Mouse (Mus musculus) urinary bladder, postnatal 4 days (tissue): ENCODE data around the gene Tnfaip1.
"Not testable (repeated sequence)": the region's sequence is repeated elsewhere in the genome, so short reads cannot be mapped to it uniquely, and the experiment has no call there.

Source experiments
- DNase-seq, 2 experiments: peaks; one replicate each; pipeline ENCODE4 v3.0.0; 2021 to 2022; ENCODE audit warnings: low spot score in 2 of 2

Tnfaip1 gene

DNA sequence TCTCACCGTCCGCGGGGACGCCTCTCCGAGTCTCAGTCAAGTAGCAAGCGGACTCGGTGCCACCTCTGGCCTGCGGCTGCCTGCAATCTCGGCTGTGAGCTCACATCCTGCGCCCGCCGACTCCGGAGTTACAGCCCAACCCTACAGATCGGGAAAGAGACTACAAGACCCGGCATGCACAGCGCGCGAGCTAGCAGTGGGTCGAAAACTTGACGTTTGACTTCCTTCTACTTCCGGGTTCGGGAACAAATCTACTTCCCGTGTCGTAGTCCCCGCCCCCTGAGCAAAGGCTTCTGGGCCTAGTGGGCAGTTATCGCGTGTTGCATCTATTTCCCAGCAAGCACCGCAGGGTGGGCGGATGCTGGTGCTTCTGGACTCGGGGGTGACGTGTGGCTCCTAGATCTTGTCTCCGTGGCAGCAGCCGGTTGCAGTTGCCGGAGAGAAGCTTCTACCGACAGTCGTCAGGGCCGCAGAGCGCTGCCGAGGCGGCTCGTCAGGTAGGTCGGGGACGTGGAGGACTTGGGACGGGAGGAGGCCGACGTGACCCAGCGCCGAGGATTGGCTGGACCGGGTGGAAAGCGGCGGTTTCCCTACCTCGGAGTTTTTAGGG lies at the start of gene Tnfaip1, which contains the start of gene Ift20:
Tnfaip1 (minus strand) TSS at position 253 of the 610 bp plus-strand sequence.
Ift20 (plus strand) TSS at position 282 of the 610 bp plus-strand sequence.
- DNase-seq = peak; percentile 96 to 97

- no peak for DNase-seq
Measured at GRCm38 (mm10) chr11:78582848-78583247, 46.7 kb upstream of the Tnfaip1 start.

DNA sequence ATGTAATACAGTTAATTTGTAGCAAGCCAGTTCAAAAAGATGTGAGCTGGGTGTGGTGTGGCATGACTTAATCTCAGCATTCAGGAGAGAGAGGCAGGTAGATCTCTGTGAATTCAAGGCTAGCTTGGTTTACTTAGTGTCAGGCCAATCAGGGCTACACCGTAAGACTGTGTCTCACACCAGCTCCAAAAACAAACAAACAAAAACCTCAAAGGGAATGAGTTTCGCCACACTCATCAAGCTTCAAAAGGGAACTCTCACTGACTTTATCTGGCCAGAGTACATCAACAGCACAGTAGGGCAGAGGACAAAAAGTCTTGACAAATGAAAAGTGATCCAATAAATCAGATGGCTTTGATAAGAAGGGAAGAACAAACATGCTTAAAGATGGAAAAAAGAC lies 38.8 kb upstream of the Tnfaip1 start:
- no peak for DNase-seq

GRCm38 (mm10) chr11:78574536-78574935 lies 38.4 kb upstream of the Tnfaip1 start:
- no peak for DNase-seq

- DNase-seq = not testable (repeated sequence)
Measured at GRCm38 (mm10) chr11:78574031-78574430, 37.9 kb upstream of the Tnfaip1 start.

DNA sequence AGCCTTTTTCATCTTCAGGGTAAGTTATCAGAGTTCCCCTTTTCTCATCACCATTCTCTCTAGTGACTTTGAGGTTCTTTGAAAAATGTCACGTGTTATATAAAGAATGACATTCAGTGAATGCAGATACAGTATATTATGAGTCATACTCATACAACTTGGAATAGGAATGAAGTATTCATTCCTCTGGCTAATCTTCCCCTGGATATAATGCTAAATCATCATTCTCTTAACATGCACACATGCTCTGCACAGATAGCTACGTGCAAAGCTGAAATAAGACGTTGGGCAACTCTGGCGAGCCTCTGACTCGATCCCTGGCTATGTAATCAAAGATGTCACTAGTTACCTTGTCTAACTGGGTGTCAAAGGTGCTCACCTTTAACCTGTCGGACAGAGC lies 35.7 kb upstream of the Tnfaip1 start:
- no peak for DNase-seq

- no peak for DNase-seq
Measured at GRCm38 (mm10) chr11:78571441-78571840, 35.3 kb upstream of the Tnfaip1 start.

DNA sequence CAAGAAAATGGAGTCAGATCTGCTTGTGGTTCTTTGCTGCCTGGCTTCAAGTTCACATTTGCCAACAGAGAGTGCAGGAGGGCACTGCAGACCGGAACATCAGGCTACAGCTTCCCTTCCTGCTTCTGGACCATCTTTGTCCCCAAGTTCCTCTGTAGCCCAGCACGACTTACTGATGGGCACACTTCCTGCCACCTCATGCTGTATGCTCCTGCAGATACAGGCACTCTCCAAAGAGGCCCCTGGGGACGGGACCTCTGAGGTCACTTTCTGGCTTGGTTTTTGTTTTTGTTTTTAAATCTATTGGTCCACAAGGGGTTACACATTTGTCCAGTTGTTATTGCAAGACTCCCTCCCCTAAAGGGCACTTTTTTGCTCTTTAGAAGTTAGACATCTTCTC lies 33.7 kb upstream of the Tnfaip1 start:
- no peak for DNase-seq

DNA sequence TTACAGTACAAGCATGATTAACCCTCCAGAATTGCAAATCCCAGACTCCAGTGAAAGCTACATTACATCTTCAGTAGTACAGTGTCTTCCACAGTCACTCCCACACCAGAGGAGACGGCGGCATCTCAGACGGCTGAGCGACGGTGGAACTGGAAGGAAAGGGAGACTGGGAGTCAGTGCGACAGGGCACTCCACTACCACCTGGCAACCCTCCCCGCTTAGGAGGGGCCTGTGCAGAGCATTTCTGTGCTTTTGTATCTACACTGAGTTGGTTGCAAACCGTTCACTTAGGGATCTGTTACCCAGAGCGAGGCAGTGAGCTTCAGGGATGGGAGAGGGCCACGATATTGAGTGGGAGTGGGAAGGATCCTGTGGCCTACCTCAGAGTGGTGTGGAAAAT lies 32.7 kb upstream of the Tnfaip1 start:
- DNase-seq = no peak

GRCm38 (mm10) chr11:78567614-78568013 lies 31.5 kb upstream of the Tnfaip1 start:
- DNase-seq = no peak

DNA sequence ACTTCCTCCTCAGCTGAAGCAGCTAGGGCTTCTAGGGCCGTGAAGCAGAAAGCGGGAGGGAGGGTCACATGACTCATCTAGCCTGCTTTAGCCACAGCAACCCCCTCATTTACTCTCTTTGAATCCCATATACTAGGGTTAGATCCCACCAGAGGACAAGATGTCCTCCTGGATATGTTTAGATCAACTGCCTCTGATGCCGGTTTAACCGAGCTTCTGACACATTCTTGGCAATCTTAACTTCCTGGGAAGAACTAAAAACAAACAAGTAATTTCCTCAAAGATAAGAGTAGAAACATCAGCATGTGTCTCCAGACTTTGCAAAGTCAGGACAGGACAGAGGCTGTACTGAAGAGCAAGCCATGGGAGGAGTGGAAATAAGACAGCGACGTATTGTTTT lies 30.6 kb upstream of the Tnfaip1 start:
- DNase-seq = no peak

DNA sequence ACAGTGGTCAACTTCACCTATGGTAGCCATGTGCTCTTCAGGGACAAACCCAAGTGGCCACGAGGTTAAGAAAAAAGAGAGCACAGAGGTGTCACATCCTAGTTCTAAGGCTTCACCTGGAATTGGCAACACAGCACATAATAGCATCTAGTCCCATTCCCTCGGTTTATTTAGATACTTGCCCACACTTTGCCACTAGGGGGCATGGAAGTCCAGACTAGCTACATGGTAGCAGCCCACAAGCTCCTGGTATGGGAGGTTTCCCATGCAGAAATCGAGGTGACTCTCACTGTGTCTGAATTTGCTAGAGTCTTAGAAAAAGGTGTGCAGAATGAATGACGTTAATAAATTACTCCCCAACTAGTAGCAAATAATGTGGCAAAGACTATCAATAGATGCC lies 24.3 kb upstream of the Tnfaip1 start:
- peak; percentile 42 to 71 for DNase-seq

DNA sequence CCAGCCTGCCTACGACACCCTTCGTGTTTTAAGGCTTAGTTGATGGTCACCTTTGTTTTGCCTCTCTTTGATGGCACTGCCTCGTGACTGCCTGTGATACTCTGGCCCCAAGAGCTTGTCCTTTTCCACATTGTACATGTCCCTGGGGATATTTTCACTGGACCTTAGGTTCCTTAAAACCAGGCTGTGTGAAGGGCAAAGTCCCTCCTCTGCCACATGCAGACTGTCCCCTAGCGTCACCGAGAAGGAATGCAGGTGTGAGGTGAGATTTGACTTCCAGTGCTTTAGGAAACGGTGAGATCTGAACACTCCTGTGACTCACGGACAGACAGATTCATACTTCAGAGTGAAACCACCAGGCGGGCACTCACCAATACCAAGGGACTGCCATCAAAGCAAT lies 21.1 kb upstream of the Tnfaip1 start:
- no peak for DNase-seq

DNA sequence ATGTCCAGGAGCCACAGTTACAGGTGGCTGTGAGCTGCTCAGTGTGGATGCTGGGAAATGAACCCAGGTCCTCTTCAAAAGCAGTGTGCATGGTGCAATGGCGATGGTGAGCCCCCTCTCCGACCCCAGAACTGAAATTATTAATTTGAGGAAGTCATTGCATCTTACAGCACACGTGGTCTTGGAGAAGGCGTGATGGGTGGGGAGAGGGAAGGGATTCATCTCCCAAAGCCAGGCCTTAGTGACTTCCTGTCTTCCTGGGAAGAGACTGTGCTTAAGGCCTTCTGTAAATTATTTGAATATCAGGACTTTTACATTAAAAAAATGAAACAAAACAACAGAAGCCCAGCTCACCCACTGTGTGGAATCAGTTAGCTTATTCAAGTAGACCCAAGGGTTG lies 19.9 kb upstream of the Tnfaip1 start:
- DNase-seq = no peak

DNA sequence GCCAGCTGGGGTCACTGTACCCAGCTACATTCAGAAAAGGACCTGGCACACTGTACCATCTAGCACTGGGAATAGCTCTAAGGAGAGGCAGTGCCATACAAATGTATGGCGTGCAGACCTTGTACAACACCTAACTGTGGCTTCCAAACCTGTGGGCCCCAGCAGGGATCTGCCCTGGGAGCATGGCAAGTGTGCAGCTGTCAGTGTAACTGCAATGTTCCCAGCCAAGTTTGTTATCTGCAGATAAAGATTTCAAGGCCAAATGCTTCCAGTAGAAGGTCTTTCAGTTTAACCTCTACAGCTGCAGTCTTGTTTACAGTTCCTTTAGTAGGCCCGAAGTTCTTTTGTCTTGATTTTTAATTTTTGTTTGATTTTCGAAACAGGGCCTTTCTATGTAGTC lies 19.5 kb upstream of the Tnfaip1 start:
- DNase-seq = no peak

DNA sequence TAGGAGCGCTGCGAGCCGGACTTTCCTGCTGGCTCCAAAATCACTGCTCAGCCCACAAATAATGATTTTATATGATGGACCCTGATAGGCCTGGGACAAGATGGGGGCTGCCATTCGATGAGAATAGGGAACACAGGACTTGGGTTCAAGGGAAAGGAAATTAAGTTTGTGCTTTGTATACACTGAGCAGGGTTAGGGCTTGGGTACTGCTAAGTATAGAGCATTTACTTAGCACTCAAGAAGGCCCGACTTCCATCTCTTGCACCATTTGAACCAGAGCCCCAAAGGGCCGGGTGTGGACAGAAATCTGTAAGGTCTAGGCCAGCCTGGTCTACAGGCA lies 14.9 kb upstream of the Tnfaip1 start:
- DNase-seq = no peak

DNA sequence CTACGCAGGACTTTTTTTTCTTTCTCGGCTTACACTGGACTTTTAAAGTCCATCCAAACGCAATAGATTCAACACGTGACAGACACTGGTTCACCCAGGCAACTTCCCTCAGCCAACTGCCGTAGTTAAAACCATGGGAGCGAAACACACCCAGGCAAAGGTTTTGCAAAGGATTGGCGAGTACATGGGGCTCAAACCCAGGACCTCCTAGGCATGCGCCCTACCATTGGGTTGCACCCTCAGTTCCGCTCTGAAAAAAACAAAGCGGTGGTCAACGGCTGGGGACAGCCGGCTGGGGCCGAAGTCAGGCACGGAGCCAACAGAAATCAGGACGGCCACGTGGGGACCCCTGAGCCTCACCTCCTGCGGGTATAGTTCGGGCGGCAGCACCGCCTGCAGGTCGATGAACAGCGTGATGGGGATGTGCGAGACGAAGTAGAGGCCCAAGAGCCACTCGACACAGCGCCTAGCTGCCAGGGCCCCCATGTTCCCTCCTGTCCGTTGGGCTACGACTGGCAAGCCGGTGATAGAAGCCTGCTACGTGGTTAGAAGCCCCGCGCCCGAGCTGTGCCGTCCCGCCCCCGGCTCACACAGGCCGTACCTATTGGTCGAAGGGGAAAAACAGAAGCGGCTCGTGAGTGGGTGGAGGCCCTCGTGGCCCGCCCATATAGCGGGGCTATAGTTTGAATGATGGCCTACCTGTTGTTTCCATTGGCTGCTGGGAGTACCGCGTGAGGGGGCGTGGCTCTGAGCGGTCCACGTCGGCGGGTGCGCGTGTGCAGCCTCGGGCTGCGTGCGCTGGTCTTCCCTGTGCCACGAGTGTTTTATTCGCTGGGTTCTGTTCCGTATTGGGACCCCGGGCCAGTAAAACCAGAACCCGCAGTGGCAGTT lies 14.3 kb upstream of the Tnfaip1 start, which contains the start of gene Tmem97:
Tmem97 (minus strand) TSS at position 610 of the 891 bp plus-strand sequence.
- peak; percentile 93 to 95 for DNase-seq

DNA sequence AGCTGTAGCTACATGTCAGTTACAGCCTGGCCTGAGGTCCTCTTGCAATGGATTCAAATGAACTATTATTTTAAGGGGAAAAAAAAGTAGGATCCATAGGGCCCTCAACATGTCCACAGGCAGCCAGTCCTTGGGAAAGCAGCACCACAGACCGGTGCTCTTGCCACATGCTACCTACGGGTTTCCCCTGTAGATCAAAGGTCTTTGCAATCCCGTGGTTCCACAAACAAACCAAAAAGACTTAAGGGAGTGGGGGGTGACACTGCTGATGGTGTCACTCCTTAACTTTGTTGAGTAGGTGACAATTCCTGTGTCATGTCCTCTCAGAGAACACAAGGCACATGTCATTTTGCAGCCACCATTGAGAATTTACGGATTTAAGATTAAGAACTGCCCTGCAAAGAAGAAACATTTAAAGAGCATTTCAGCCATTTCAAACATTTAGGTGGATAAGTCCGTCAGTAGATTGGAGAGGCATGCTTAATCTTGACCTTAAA lies 13.4 kb upstream of the Tnfaip1 start:
- DNase-seq = no peak

DNA sequence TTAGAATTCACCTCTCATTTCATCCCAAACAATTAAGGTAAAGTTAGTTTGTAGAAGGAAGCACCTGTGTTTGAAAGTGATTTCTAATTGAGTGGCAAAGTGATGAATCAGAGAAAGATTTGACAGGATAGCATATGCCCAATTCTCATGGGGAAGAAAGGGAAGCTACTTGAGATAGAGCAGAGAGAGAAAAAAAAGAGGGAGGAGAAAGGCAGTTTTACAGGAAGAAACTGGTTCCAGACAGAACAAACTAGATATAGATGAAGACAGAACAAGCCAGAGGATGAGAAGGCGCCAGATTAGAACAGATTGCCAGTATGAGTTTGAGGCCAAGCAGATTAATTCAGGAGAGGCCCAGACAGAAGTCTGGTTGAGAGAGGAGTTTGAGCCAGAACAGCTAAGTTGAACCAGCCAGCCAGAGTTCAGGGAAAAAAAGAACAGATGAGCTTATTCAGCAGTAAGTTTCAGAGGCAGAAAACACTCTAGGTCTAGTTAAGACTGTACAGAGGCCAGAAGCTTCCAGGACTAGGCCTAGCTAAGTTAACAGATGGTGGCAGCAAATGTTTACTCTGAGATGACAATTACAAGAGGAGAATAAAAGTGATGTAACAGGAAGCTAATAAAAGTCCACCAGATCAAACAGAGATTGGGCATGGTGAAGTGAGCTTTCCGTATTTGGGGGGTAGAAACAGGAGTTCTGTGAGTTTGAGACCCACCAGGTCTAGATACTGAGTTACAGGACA lies 11.8 kb upstream of the Tnfaip1 start:
- DNase-seq = no peak

DNA sequence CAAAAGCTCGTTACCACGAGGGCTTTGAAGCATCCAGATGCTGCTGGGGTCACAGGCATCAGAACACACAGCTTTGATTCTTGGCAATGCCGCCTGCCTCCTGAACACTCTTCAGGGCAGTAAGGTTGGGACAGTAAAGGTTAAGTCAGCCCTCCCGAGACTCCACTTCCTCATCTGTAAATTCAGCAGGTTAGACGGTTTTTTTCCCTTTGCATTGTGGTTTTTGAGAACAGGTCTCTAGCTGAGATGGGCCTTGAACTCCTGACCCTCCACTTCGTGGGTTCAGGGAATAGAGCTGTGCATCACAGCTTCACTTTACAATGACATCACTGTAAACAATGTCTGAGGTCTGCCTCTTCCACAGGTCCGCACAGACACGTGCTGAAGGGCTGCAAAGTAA lies 9.0 kb upstream of the Tnfaip1 start:
- no peak for DNase-seq

DNA sequence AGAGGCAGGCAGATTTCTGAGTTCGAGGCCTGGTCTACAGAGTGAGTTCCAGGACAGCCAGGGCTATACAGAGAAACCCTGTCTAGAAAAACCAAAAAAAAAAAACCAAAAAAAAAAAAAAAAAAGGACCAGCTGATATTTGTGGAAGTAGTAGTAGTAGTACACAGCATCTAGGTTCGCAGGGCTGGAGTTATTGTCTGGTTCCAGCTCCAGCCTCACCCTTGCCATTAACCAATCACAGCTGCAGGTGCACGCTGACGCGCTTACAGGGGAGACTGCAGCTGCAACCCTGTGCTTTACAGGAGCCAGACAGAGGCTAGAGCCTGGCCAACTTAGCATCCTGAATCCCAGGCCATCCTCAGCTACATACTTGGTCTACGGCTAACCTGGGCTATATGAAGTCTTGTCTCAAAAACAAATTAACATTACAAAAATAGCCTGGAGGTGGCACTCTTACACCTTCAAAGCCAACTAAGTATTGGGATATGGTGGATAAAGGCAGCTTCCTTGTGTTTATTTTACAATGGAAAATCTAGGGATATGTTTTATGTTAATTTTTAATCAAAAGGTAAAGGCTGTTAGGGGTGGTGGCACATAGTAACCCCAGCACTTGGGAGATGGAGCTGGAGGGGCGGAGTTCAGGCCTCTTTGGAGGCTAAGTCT lies 8.4 kb upstream of the Tnfaip1 start:
- no peak for DNase-seq

DNA sequence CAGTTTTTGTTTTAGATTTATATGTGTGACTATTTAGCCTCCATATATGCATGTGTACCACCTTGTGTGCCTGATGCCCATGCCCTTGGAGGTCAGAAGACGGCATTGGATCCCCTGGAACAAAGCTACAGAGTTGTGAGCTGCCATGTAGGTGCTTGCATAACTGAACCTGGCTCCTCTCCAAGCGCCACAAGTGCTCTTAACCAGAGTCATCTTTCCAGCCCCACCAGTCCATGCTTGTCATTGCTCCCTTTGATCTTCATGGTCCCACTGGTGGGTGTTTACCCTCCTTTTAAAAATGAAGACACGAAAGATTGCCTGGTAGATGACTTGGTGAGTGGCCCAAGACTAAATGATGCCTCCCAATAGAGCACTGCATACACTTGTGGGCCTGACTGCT lies 4.2 kb upstream of the Tnfaip1 start:
- DNase-seq = no peak
